Mouse (Mus musculus) testis, adult 2 months (tissue): Measurements from ENCODE around the gene Tssk4.

Experiments used
- CTCF ChIP-seq: fragments of 200-500 bp; IDR thresholded peaks from 2 replicates; pipeline ENCODE4 v1.5.1; 2012; ENCODE audit warnings: low read depth, mild to moderate bottlenecking, inconsistent platforms, low read length, moderate library complexity; ENCODE audit not compliant: control insufficient read depth, insufficient read depth, insufficient replicate concordance
- POLR2A ChIP-seq: fragments of 200-500 bp; IDR thresholded peaks from 2 replicates; pipeline ENCODE4 v1.6.1; 2012; ENCODE audit warnings: low read depth, mild to moderate bottlenecking, inconsistent platforms, low read length, moderate library complexity; ENCODE audit not compliant: control insufficient read depth

- no peak for TF ChIP-seq CTCF
- peak; percentile 43; the same call in 1 of the 2 replicates for TF ChIP-seq POLR2A
These were observed 32.2 kb upstream of the Tssk4 start, which contains the start of gene Rec8 for GRCm38 (mm10) chr14:55617822-55618221.
